Mouse (Mus musculus) ES-Bruce4 (cell line): ENCODE results near the gene Dxo. TPM values are rescaled to one million over a fixed set of nuclear protein-coding genes. Genes with fewer than 3 reads are reported as not detected.

Source experiments
- H3K27ac ChIP-seq: 2 replicates; pipeline ENCODE4 v1.5.1; 2012; ENCODE audit warnings: low read length, inconsistent platforms; ENCODE audit not compliant: insufficient read depth
- H3K27me3 ChIP-seq: 2 replicates; pipeline ENCODE4 v1.6.1; 2012; ENCODE audit warnings: mild to moderate bottlenecking, low read length, inconsistent platforms; ENCODE audit not compliant: control insufficient read depth, poor library complexity, insufficient read depth, severe bottlenecking
- H3K36me3 ChIP-seq: 2 replicates; pipeline ENCODE4 v1.6.1; 2012; ENCODE audit warnings: inconsistent platforms, mild to moderate bottlenecking, low read length, moderate library complexity; ENCODE audit not compliant: control insufficient read depth, poor library complexity, insufficient read depth, severe bottlenecking
- H3K4me1 ChIP-seq: one replicate; pipeline ENCODE4 v1.8.1; 2011; ENCODE audit warnings: low read length; ENCODE audit not compliant: control insufficient read depth, insufficient read depth
- H3K4me3 ChIP-seq: 2 replicates; pipeline ENCODE4 v1.5.1; 2011; ENCODE audit warnings: low read depth, mild to moderate bottlenecking, low read length
- H3K9ac ChIP-seq: 2 replicates; pipeline ENCODE4 v1.6.1; 2012; ENCODE audit warnings: low read depth, mild to moderate bottlenecking, inconsistent platforms; ENCODE audit not compliant: poor library complexity, severe bottlenecking
- H3K9me3 ChIP-seq: replicated peaks from 2 replicates; pipeline ENCODE4 v1.6.1; 2012; ENCODE audit warnings: mild to moderate bottlenecking, low read length, inconsistent platforms; ENCODE audit not compliant: control insufficient read depth, poor library complexity, insufficient read depth, severe bottlenecking
- CTCF ChIP-seq: IDR thresholded peaks from one replicate; pipeline ENCODE4 v1.8.1; 2011; ENCODE audit warnings: low read depth, low read length
- EP300 ChIP-seq: IDR thresholded peaks from 2 replicates; pipeline ENCODE4 v1.6.1; 2011; ENCODE audit warnings: low read depth, low read length; ENCODE audit not compliant: insufficient read depth
- POLR2A ChIP-seq: IDR thresholded peaks from one replicate; pipeline ENCODE4 v1.8.1; 2011; ENCODE audit warnings: low read length; ENCODE audit not compliant: insufficient read depth
- polyA plus RNA-seq: library from polyadenylated mRNA; stranded (reverse); fragments of >200 nt; gene quantifications from 2 replicates; pipeline ENCODE4 v1.2.4, GENCODE M21; 2011; ENCODE audit warnings: low read depth; ENCODE audit not compliant: missing spikeins, insufficient read depth, insufficient read length

Dxo gene
- polyA plus RNA-seq, 1 experiment, result 24.5 TPM

GRCm38 (mm10) chr17:34840736-34841307, 4.0 kb downstream of the Dxo start:
- H3K27me3 ChIP-seq, result no peaks in the 10 kb centered on the region
- H3K36me3 ChIP-seq, result peaks cover 3% of the 10 kb centered on the region; the same call in 1 of the 2 replicates
- no peaks in the 10 kb centered on the region for H3K4me1 ChIP-seq
- no peak overlapping the region for H3K9ac ChIP-seq
- H3K27ac ChIP-seq, result no peak overlapping the region
- H3K9me3 ChIP-seq, result no peaks in the 10 kb centered on the region
- no peak overlapping the region for H3K4me3 ChIP-seq
- TF ChIP-seq CTCF, result no peak
- TF ChIP-seq POLR2A, result no peak
- no peak for TF ChIP-seq EP300

- H3K4me1 ChIP-seq, result no peaks in the 10 kb centered on the region
- TF ChIP-seq CTCF (no peak), POLR2A (no peak), EP300 (no peak)
- no peak overlapping the region for H3K9ac ChIP-seq
- no peak overlapping the region for H3K4me3 ChIP-seq
- H3K27me3 ChIP-seq, result no peaks in the 10 kb centered on the region
- no peaks in the 10 kb centered on the region for H3K9me3 ChIP-seq
- H3K27ac ChIP-seq, result no peak overlapping the region
- H3K36me3 ChIP-seq, result no peaks in the 10 kb centered on the region
Measured at GRCm38 (mm10) chr17:34844884-34845283, 8.1 kb downstream of the Dxo start.

GRCm38 (mm10) chr17:34847192-34847591, 10.4 kb downstream of the Dxo start:
- TF ChIP-seq EP300 (no peak), POLR2A (no peak), CTCF (no peak)
- H3K4me3 ChIP-seq, result no peak overlapping the region
- H3K27me3 ChIP-seq, result no peaks in the 10 kb centered on the region
- no peaks in the 10 kb centered on the region for H3K4me1 ChIP-seq
- H3K9ac ChIP-seq, result no peak overlapping the region
- no peaks in the 10 kb centered on the region for H3K9me3 ChIP-seq
- no peaks in the 10 kb centered on the region for H3K36me3 ChIP-seq
- H3K27ac ChIP-seq, result no peak overlapping the region

GRCm38 (mm10) chr17:34847615-34848014, 10.8 kb downstream of the Dxo start:
- H3K36me3 ChIP-seq, result no peaks in the 10 kb centered on the region; the same call in 1 of the 2 replicates
- H3K27ac ChIP-seq, result no peak overlapping the region
- no peaks in the 10 kb centered on the region for H3K9me3 ChIP-seq
- H3K4me3 ChIP-seq, result no peak overlapping the region
- no peak for TF ChIP-seq POLR2A
- TF ChIP-seq EP300, result no peak
- TF ChIP-seq CTCF, result no peak
- no peak overlapping the region for H3K9ac ChIP-seq
- no peaks in the 10 kb centered on the region for H3K4me1 ChIP-seq
- no peaks in the 10 kb centered on the region for H3K27me3 ChIP-seq

GRCm38 (mm10) chr17:34849722-34850516, 13.1 kb downstream of the Dxo start, which contains the start of the genes Skiv2l and Nelfe:
TSS of gene Skiv2l (minus strand) at chr17:34850210.
TSS of gene Nelfe (plus strand) at chr17:34850391.
- no peaks in the 10 kb centered on the region for H3K4me1 ChIP-seq
- no peak within 1 kb of the TSS for H3K27ac ChIP-seq
- TF ChIP-seq CTCF (no peak), EP300 (0 out of 2 replicates have a peak, but pooled peaks have one; percentile 11), POLR2A (peak; percentile 22)
- peak within 1 kb of the TSS; percentile 84 for H3K9ac ChIP-seq
- H3K4me3 ChIP-seq, result peak within 1 kb of the TSS; percentile 92
- H3K27me3 ChIP-seq, result no peaks in the 10 kb centered on the region
- peaks cover 10% of the 10 kb centered on the region for H3K36me3 ChIP-seq
- no peaks in the 10 kb centered on the region for H3K9me3 ChIP-seq

DNA sequence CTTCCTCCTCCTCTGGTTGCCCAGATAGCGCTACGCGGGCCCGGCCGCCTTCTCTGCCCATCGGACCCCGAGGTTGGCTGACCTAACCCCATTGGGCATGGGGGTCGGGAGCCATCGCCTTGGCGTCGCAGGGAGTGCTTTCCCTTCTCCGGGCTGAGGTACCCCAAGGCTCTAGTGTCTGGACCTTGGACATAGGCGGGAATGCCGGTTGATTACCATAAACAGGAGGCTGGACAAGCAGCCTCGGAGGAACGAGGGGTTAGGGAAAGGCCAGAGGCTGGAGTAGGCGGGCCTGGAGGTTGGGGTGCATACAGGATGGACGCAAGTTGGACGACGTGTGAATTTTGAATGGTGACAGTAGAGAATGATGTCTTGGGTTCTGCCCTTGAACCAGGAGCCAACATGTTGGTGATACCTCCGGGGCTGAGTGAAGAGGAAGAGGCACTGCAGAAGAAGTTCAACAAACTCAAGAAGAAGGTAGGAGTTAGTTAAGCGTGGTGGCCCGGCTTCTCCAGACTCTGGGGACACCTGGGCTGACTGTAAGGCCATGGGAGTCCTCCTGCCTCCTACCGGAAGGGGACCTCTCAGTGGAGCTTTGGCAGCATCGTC, 13.8 kb downstream of the Dxo start:
- H3K9me3 ChIP-seq, result no peaks in the 10 kb centered on the region
- H3K4me3 ChIP-seq, result peak overlapping the region; percentile 92
- no peaks in the 10 kb centered on the region for H3K27me3 ChIP-seq
- H3K9ac ChIP-seq, result peak overlapping the region; percentile 84
- H3K27ac ChIP-seq, result no peak overlapping the region
- H3K36me3 ChIP-seq, result peaks cover 10% of the 10 kb centered on the region
- TF ChIP-seq POLR2A (no peak), CTCF (no peak), EP300 (no peak)
- H3K4me1 ChIP-seq, result no peaks in the 10 kb centered on the region
